Mouse (Mus musculus) cortical plate, adult 2 months (tissue): ENCODE data around the gene Odf2. TPM values are rescaled to one million over a fixed set of nuclear protein-coding genes. Genes with fewer than 3 reads are reported as not detected.

Source experiments
- H3K27ac ChIP-seq: fragments of 200-500 bp; 2 replicates; pipeline ENCODE4 v1.5.1; 2012; ENCODE audit warnings: low read length, control low read depth, inconsistent platforms; ENCODE audit not compliant: insufficient read depth
- H3K4me1 ChIP-seq: fragments of 200-500 bp; 2 replicates; pipeline ENCODE4 v1.6.1; 2011; ENCODE audit warnings: low read length; ENCODE audit not compliant: control insufficient read depth, insufficient read depth
- H3K4me3 ChIP-seq: fragments of 200-500 bp; 2 replicates; pipeline ENCODE4 v1.5.1; 2011; ENCODE audit warnings: mild to moderate bottlenecking, low read length, control low read depth; ENCODE audit not compliant: insufficient read depth
- CTCF ChIP-seq: fragments of 200-500 bp; IDR thresholded peaks from 2 replicates; pipeline ENCODE4 v1.5.1; 2011; ENCODE audit warnings: mild to moderate bottlenecking, control low read depth, low read length; ENCODE audit not compliant: insufficient read depth; ENCODE audit errors: extremely low read depth
- POLR2A ChIP-seq: fragments of 200-500 bp; IDR thresholded peaks from 2 replicates; pipeline ENCODE4 v1.6.1; 2011; ENCODE audit warnings: mild to moderate bottlenecking, low read length, control low read depth; ENCODE audit not compliant: insufficient read depth; ENCODE audit errors: extremely low read depth
- polyA plus RNA-seq: library from polyadenylated mRNA; depleted of rRNA; stranded (reverse); fragments of >200 nt; gene quantifications from 2 replicates; pipeline ENCODE4 v1.2.3, GENCODE M21; 2012

Gene Odf2
- polyA plus RNA-seq, 1 experiment: 172 TPM

DNA sequence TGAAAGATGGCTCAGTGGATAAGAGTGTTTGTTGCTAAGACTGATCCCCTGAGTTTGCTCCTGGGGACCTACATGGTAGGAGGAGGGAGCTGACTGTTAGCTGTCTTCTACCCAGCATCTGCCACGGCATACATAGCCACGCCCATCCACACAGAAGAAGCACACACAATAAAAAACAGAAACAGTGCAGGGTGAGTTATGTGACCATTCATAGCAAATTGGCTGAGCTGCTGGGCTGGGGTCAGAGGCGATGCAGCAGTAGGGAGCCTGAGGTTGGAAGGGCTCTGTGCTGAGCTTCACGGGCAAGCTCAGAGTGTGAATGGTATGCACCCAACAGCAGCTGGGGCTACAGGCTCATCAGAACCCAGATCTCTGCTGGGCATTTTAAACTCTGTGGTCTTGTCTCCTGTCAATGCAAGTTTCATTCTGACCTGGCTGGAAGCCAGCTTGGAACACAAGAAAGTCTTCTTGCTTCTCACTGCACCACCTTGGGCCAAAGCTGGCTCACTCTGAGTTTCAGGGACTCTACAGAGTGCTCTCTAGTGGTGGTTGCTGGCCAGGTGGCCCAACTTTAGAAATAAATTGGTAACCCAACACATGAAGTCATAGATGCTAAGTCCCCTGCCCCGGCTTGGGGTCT lies 39.1 kb upstream of the Odf2 start:
- no peak overlapping the region for H3K27ac ChIP-seq
- H3K4me3 ChIP-seq: no peak overlapping the region
- no peaks in the 10 kb centered on the region for H3K4me1 ChIP-seq
- no peak for TF ChIP-seq CTCF
- TF ChIP-seq POLR2A: no peak

DNA sequence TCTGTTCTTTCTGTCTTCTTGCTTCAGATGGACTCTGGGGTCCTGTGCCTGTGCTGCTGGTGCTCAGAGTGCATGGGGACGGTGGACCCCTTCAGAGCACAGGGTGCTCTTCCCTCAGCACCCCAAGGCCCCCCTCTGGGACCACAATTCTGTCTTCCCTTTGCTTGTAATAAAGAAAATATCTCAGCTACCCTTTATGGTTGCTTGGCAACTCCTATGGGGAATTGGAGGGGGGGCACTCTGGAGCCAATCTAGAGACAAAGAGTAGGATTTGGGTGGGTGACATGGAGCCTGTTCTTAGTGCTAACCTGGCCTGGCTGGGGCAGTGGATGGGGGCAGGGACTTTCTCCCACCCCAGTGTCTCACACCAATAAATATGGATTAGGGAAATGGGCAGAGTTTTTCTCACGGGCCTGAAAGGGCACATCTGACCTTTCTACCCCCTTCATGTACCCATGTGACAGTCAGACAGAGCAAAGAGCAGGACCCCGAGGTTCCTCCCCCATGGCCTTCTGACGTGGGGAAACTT lies 36.0 kb upstream of the Odf2 start:
- no peaks in the 10 kb centered on the region for H3K4me1 ChIP-seq
- TF ChIP-seq POLR2A: no peak
- TF ChIP-seq CTCF: no peak
- peak overlapping the region; percentile 51; the same call in 1 of the 2 replicates for H3K27ac ChIP-seq
- H3K4me3 ChIP-seq: no peak overlapping the region

DNA sequence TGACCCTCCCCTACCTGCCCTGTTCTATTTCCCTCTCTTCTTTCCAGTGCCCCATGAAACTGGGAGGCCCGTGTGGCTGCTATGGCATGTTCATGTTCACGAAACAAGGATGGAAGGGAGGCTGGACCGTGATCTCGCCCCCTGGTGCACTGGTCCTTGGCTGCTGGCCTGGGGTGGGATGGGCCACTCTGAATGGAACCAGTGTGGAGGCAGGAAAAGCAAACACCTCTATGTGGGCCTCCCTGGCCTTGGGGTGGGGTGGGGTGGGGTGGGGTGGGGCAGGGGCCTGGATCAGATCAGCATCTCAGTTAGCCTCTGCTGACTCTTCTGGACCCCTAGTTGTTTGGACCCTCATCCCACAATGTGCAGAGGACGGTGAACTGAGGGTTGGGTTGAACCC lies 35.3 kb upstream of the Odf2 start:
- H3K27ac ChIP-seq: 0 out of 2 replicates have a peak overlapping the region, but pooled peaks have one; percentile 51
- no peak overlapping the region for H3K4me3 ChIP-seq
- TF ChIP-seq POLR2A (no peak), CTCF (no peak)
- H3K4me1 ChIP-seq: no peaks in the 10 kb centered on the region

DNA sequence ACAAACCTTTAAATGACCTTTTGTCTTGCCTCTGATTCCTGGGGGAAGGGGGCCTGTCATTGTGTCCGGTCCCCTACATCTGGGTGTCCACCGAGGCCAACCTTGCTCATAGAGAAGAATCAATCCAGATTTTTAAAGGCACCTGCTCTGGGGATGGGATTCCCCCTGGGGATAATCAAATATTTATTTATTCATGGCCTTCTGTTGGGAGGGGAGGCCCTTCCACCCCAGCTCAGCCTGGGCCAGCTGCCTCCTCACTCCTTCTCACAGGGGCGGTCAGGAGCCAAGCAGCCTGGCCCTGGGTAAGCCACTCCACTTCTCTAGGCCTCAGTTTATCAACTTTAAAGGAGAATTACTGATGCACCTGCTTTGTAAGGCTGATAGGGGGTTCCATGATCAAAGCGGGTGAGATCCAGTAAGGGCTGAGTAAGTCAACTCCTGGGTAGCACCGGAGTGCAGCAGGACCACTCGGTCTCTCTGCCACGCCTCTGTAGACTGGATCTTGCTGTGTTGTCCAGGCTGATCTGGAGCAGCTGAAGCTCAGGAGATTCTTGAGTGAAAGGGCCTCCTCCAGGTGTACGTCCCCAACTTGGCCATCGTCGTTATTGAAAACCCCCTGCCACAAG lies 33.3 kb upstream of the Odf2 start:
- Histone ChIP-seq H3K27ac (no peak overlapping the region), H3K4me3 (no peak overlapping the region), H3K4me1 (no peaks in the 10 kb centered on the region)
- no peak for TF ChIP-seq POLR2A
- TF ChIP-seq CTCF: no peak

DNA sequence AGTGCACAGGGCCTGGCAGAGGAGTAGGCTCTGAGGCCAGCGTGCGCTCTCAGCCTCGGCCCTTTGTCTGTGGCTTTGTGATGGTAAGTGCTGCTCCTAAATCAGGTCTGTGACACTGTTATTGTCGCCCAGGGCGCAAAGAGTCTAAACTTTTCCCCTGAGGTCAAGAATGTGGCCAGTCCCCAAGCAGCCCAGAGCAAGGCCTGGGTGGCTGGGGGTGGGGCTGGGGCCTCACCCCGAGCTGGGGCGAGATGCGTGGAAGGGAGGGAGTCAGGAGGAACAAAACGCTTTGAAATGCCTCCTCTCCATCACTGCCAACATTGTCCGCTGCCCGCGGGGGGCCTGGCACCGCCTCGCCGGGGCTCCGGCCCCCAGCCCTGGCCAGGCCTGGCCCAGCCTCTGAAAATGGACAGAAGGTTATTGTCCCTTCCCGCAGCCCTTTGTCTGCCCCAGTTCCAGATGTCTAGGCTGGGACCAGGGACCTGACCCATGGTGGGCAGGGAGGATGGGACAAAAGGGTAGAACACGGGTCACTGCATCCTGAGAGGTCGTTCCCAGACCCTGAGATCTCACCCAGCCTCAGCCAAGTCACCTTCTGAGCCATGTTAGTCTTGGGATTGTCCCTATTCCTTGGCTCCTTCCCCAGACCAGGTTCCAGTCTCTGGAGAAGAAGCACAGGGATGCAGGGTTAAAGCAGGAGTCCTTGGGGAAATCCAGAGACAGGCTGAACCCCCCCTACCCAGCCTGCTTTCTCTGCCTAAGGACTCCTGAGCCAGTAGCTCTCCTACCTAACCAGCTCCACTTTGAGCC lies 32.4 kb upstream of the Odf2 start:
- no peaks in the 10 kb centered on the region for H3K4me1 ChIP-seq
- H3K4me3 ChIP-seq: no peak overlapping the region
- TF ChIP-seq CTCF (no peak), POLR2A (no peak)
- H3K27ac ChIP-seq: peak overlapping the region; percentile 87

- no peak overlapping the region for H3K4me3 ChIP-seq
- TF ChIP-seq CTCF (no peak), POLR2A (no peak)
- H3K27ac ChIP-seq: peak overlapping the region; percentile 87
- no peaks in the 10 kb centered on the region for H3K4me1 ChIP-seq
These were observed 31.7 kb upstream of the Odf2 start for GRCm38 (mm10) chr2:29857341-29857740.

GRCm38 (mm10) chr2:29857967-29858366 lies 31.1 kb upstream of the Odf2 start:
- no peak for TF ChIP-seq POLR2A
- TF ChIP-seq CTCF: no peak
- Histone ChIP-seq H3K27ac (peak overlapping the region; percentile 87), H3K4me1 (no peaks in the 10 kb centered on the region), H3K4me3 (no peak overlapping the region)

GRCm38 (mm10) chr2:29858748-29859473 lies 30.1 kb upstream of the Odf2 start:
- Histone ChIP-seq H3K4me3 (no peak overlapping the region), H3K27ac (no peak overlapping the region), H3K4me1 (no peaks in the 10 kb centered on the region)
- TF ChIP-seq POLR2A (no peak), CTCF (peak; percentile 75)

DNA sequence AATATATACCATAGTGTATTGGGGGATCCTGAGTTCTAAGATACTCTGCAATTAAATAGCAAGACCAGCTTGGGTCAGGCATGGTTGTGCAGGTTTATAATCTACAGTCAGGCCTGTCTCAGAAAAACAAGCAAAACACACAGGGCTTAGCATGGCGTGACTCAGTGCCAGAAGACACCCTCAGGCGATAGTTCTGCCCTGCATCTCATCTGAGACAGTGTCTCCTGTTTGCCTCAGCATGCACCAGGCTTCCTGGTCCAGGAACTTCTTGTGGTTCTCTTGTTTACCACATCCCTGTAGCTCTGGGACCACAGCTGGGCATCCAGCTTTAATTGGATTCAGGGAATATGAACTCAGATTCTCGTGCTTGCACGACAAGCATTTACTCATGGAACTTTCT lies 23.9 kb upstream of the Odf2 start:
- no peak overlapping the region for H3K27ac ChIP-seq
- no peak for TF ChIP-seq CTCF
- no peak overlapping the region for H3K4me3 ChIP-seq
- no peaks in the 10 kb centered on the region for H3K4me1 ChIP-seq
